Mouse (Mus musculus): ENCODE measurements around the gene Olfr172. TPM values are rescaled to one million over a fixed set of nuclear protein-coding genes. Genes with fewer than 3 reads are reported as not detected.

Gene Olfr172
- polyA plus RNA-seq, 1 experiment from 2014 or later = not detected

GRCm38 (mm10) chr16:58727477-58728131 is 35.4 kb downstream of the Olfr172 start, which contains the start of gene Cldnd1:
Gene Cldnd1 (plus strand): TSS chr16:58727910.
- H3K4me2 ChIP-seq (ENCODE audit: low read length) = peak within 1 kb of the TSS; percentile 70
- H3K4me3 ChIP-seq (ENCODE audit: low read depth, low read length) = peak within 1 kb of the TSS; percentile 73
- no peaks in the 10 kb centered on the region for H3K9me3 ChIP-seq (replicated peaks; ENCODE audit: control insufficient read depth, low read length)
- ATAC-seq (peak; percentile 100), DNase-seq (ENCODE audit: low spot score) (peak; percentile 98)
- no peaks in the 10 kb centered on the region for H3K27me3 ChIP-seq (replicated peaks; ENCODE audit: control insufficient read depth, insufficient read depth, low read length)
- H3K9ac ChIP-seq (ENCODE audit: low read length) = peak within 1 kb of the TSS; percentile 78
- H3K4me1 ChIP-seq (ENCODE audit: control insufficient read depth, insufficient read depth, low read length) = peaks cover 4% of the 10 kb centered on the region
- peak within 1 kb of the TSS; percentile 69 for H3K27ac ChIP-seq (ENCODE audit: low read depth, low read length)
- peaks cover 26% of the 10 kb centered on the region for H3K36me3 ChIP-seq (ENCODE audit: control insufficient read depth, insufficient read depth, low read length)
- WGBS = 1% methylated on average over 34 of the region's 35 CpGs

- no peaks in the 10 kb centered on the region for H3K9me3 ChIP-seq (replicated peaks; ENCODE audit: control insufficient read depth, low read length)
- no peak overlapping the region for H3K9ac ChIP-seq (ENCODE audit: low read length)
- peak overlapping the region; percentile 31; the same call in 1 of the 2 replicates for H3K4me2 ChIP-seq (ENCODE audit: low read length)
- 0 out of 2 replicates have a peak overlapping the region, but pooled peaks have one; percentile 73 for H3K4me3 ChIP-seq (ENCODE audit: low read depth, low read length)
- H3K27ac ChIP-seq (ENCODE audit: low read depth, low read length) = no peak overlapping the region
- H3K4me1 ChIP-seq (ENCODE audit: control insufficient read depth, insufficient read depth, low read length) = peaks cover 4% of the 10 kb centered on the region
- DNase-seq (ENCODE audit: low spot score) = no peak
- 82% methylated on average over 11 of the region's 11 CpGs for WGBS
- H3K36me3 ChIP-seq (ENCODE audit: control insufficient read depth, insufficient read depth, low read length) = peaks cover 18% of the 10 kb centered on the region
- H3K27me3 ChIP-seq (replicated peaks; ENCODE audit: control insufficient read depth, insufficient read depth, low read length) = no peaks in the 10 kb centered on the region
- ATAC-seq = no peak
These were observed 36.1 kb downstream of the Olfr172 start for GRCm38 (mm10) chr16:58726680-58727476.

- H3K4me2 ChIP-seq (ENCODE audit: low read length) = no peak overlapping the region
- H3K4me1 ChIP-seq (ENCODE audit: control insufficient read depth, insufficient read depth, low read length) = no peaks in the 10 kb centered on the region
- no peak overlapping the region for H3K4me3 ChIP-seq (ENCODE audit: low read depth, low read length)
- H3K9me3 ChIP-seq (replicated peaks; ENCODE audit: control insufficient read depth, low read length) = no peaks in the 10 kb centered on the region
- no peak for DNase-seq (ENCODE audit: low spot score)
- no peak overlapping the region for H3K27ac ChIP-seq (ENCODE audit: low read depth, low read length)
- ATAC-seq = no peak
- no peak overlapping the region for H3K9ac ChIP-seq (ENCODE audit: low read length)
- WGBS = 87% methylated on average over 2 of the region's 2 CpGs
- no peaks in the 10 kb centered on the region for H3K36me3 ChIP-seq (ENCODE audit: control insufficient read depth, insufficient read depth, low read length)
- no peaks in the 10 kb centered on the region for H3K27me3 ChIP-seq (replicated peaks; ENCODE audit: control insufficient read depth, insufficient read depth, low read length)
These were observed 40.7 kb downstream of the Olfr172 start for GRCm38 (mm10) chr16:58722292-58722691.

- ATAC-seq (no peak), DNase-seq (ENCODE audit: low spot score) (no peak)
- WGBS = 92% methylated on average over 7 of the region's 7 CpGs
These were observed 44.3 kb downstream of the Olfr172 start, which contains the start of gene Gpr15 for GRCm38 (mm10) chr16:58718666-58719120. Gene Gpr15 (minus strand): TSS chr16:58719070.

GRCm38 (mm10) chr16:58715018-58715417 is 48.0 kb downstream of the Olfr172 start:
- H3K36me3 ChIP-seq (ENCODE audit: control insufficient read depth, insufficient read depth, low read length) = no peaks in the 10 kb centered on the region
- WGBS = 74% methylated on average over 4 of the region's 4 CpGs

More at GRCm38 (mm10) chr16:58718666-58719120, 44.3 kb downstream of the Olfr172 start, which contains the start of gene Gpr15:
- H3K4me2 ChIP-seq (ENCODE audit: low read length) = no peak within 1 kb of the TSS
- no peaks in the 10 kb centered on the region for H3K4me1 ChIP-seq (ENCODE audit: control insufficient read depth, insufficient read depth, low read length)
- H3K36me3 ChIP-seq (ENCODE audit: control insufficient read depth, insufficient read depth, low read length) = no peaks in the 10 kb centered on the region
- no peaks in the 10 kb centered on the region for H3K27me3 ChIP-seq (replicated peaks; ENCODE audit: control insufficient read depth, insufficient read depth, low read length)
- no peak within 1 kb of the TSS for H3K27ac ChIP-seq (ENCODE audit: low read depth, low read length)
- H3K4me3 ChIP-seq (ENCODE audit: low read depth, low read length) = no peak within 1 kb of the TSS
- H3K9me3 ChIP-seq (replicated peaks; ENCODE audit: control insufficient read depth, low read length) = no peaks in the 10 kb centered on the region
- no peak within 1 kb of the TSS for H3K9ac ChIP-seq (ENCODE audit: low read length)

GRCm38 (mm10) chr16:58713128-58713527 is 49.8 kb downstream of the Olfr172 start:
- Histone ChIP-seq H3K4me3 (ENCODE audit: low read depth, low read length) (no peak overlapping the region), H3K4me2 (ENCODE audit: low read length) (no peak overlapping the region), H3K9me3 (replicated peaks; ENCODE audit: control insufficient read depth, low read length) (no peaks in the 10 kb centered on the region), H3K4me1 (ENCODE audit: control insufficient read depth, insufficient read depth, low read length) (no peaks in the 10 kb centered on the region), H3K9ac (ENCODE audit: low read length) (no peak overlapping the region), H3K36me3 (ENCODE audit: control insufficient read depth, insufficient read depth, low read length) (no peaks in the 10 kb centered on the region), H3K27ac (ENCODE audit: low read depth, low read length) (no peak overlapping the region), H3K27me3 (replicated peaks; ENCODE audit: control insufficient read depth, insufficient read depth, low read length) (no peaks in the 10 kb centered on the region)
- DNase-seq (ENCODE audit: low spot score) (no peak), ATAC-seq (no peak)
- 93% methylated on average over 1 of the region's 1 CpGs for WGBS

More at GRCm38 (mm10) chr16:58715018-58715417, 48.0 kb downstream of the Olfr172 start:
- ATAC-seq = no peak
- no peaks in the 10 kb centered on the region for H3K9me3 ChIP-seq (replicated peaks; ENCODE audit: control insufficient read depth, low read length)
- H3K4me2 ChIP-seq (ENCODE audit: low read length) = no peak overlapping the region
- H3K27ac ChIP-seq (ENCODE audit: low read depth, low read length) = no peak overlapping the region
- DNase-seq (ENCODE audit: low spot score) = no peak
- H3K9ac ChIP-seq (ENCODE audit: low read length) = no peak overlapping the region
- H3K4me3 ChIP-seq (ENCODE audit: low read depth, low read length) = no peak overlapping the region
- no peaks in the 10 kb centered on the region for H3K4me1 ChIP-seq (ENCODE audit: control insufficient read depth, insufficient read depth, low read length)
- no peaks in the 10 kb centered on the region for H3K27me3 ChIP-seq (replicated peaks; ENCODE audit: control insufficient read depth, insufficient read depth, low read length)

GRCm38 (mm10) chr16:58712221-58712620 is 50.8 kb downstream of the Olfr172 start:
- Histone ChIP-seq H3K4me2 (ENCODE audit: low read length) (no peak overlapping the region), H3K27me3 (replicated peaks; ENCODE audit: control insufficient read depth, insufficient read depth, low read length) (no peaks in the 10 kb centered on the region), H3K27ac (ENCODE audit: low read depth, low read length) (no peak overlapping the region), H3K4me3 (ENCODE audit: low read depth, low read length) (no peak overlapping the region), H3K36me3 (ENCODE audit: control insufficient read depth, insufficient read depth, low read length) (no peaks in the 10 kb centered on the region), H3K9me3 (replicated peaks; ENCODE audit: control insufficient read depth, low read length) (no peaks in the 10 kb centered on the region), H3K9ac (ENCODE audit: low read length) (no peak overlapping the region), H3K4me1 (ENCODE audit: control insufficient read depth, insufficient read depth, low read length) (no peaks in the 10 kb centered on the region)
- ATAC-seq (no peak), DNase-seq (ENCODE audit: low spot score) (no peak)
- WGBS = 84% methylated on average over 8 of the region's 8 CpGs
